Mouse (Mus musculus) frontal cortex, postnatal 36 days (tissue): ENCODE measurements at regions not wholly inside any gene's neighbourhood (a gene's known extent, or its start where the extent isn't known, plus 50 kb on each side); places are given as distances from the start of the nearest gene placed in this dataset.

Source experiments
- DNase-seq, 2 experiments: peaks; one replicate each; pipeline ENCODE4 v3.0.0; 2022; ENCODE audit warnings: low spot score in 2 of 2

DNA sequence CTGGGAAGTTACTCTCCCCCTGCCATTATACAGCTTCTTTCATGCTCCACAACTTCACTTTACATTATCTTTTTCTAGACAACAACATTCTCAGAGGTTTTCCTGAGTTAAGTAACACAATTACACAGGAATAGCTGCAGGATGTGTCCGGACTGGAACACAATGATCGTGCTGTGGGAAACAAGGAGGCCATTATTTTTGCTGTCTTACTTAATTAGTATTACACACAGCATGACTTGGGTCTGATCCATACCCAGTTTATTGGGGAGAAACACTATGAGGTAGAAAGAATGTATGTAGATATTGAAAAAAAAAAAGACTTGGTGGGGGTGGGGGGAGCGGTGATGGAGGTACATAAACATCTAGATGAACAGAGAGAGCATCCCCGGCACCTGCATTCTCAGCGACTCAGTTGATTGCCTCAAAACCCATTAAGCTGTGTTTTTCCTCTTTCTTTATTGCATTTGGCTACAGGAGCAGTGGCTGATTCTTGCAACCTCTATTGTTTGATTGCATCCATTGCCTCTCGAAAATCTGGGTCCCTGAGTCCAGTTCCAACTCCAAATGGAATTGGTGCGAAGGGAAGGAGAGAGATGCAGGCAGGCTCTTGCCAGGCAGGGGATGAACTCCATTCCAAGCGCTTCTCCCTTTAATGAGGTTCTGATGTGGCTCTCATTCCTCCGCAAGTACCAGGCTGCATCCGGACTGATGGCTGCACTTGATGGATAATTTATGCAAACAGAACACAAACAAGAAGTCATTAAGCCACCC is 529.8 kb downstream of the Slc4a3 start:
- DNase-seq: no peak

DNA sequence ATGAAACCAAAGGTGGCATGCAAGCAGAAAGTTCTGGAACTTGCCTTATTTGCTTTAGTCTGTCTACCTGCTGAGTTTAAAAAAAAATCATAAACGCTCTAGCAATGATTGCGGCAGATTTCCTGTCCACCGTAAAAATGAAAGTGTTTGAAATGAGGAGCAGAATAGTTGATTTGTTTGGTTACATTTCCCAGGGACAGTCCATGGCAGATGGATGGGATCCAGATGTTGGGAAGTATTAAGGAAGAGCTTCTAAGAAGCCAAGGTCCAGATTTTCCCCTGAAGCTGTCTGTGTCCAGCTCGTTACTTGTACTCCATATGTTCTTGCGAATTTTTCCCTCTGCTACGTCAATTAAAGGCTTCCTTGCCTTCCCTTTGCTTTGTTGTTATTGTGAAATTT is 534.2 kb downstream of the Slc4a3 start:
- DNase-seq: no peak

- DNase-seq: no peak
Measured at GRCm38 (mm10) chr1:76081700-76082099, 535.6 kb downstream of the Slc4a3 start.

DNA sequence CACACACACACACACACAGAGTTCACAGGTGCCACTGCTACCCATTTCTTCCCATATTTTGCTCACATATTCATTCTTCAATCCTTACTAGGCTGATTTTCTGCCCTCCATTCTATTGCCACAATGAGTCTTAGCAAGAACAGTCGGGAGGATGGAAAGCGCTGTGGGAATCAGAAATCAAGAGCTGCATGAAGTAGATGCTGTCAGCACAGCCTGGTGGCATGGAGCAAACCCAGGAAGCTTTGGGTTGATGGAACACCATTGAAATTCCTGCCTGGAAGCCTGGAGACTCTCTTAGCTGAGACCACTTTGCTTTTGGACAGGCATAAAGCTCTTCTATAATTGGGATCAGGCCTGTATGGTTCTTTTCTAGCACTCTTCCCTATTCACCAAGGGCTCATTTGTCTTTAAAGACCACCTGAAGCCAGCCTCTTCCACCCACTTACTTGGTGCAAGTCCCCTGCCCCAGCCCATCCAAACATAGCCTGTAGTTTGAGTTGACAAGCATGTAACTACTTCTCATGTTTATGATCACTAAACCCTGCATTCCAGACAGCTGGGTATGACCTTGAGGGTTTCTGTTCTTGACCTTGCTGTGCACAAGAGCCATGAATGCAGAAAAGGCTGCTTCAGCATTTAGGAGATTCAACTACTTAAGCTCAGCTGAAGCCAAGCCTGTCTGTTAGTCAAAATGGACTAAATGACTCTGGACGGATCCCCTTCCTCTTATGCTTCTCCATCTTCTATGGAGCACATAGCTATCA is 537.4 kb downstream of the Slc4a3 start:
- DNase-seq: no peak

GRCm38 (mm10) chr1:76091031-76091430 is 545.0 kb downstream of the Slc4a3 start:
- no peak for DNase-seq

GRCm38 (mm10) chr1:76113281-76113680 is 567.2 kb downstream of the Slc4a3 start:
- no peak for DNase-seq

- DNase-seq: no peak
Measured at GRCm38 (mm10) chr1:76120840-76121239, 574.8 kb downstream of the Slc4a3 start.

DNA sequence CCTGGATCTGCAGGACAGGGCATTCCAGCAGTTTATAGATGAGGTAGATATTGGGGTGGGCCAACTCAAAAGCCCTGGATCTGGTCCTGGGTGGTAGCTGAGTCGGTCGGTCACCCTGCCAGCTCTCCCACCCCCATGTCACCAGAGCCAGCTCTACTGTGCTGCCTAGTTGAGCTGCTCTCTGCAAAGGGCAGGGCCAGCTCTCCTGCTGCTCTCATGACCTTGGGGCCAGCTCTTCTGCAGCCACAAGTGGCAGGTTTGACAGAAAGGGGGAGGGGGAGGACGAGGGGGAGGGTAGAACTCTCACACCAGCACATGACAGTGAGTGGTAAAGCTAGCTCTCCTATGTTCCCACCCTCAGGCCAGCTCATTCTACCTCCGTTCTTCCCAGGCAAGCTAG is 584.3 kb downstream of the Slc4a3 start:
- no peak for DNase-seq

DNA sequence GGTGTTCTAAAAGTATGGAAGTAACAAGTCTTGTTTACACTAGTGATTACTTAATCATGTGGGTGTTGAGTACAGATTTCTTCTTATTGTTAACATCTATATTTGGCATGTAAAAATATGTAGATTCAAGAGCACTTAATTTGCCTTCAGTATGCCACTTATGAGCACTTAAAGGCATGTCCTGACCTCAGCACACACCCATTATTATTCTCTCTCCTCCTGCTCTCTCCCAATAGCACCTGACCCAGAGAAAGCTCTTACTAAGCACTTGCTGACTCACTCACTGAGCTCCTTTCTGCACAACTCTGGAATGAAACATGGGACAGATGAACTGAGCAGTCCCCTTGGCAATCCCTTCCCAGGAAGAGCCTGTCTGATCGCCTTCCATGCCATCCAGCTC is 590.7 kb downstream of the Slc4a3 start:
- DNase-seq: no peak

GRCm38 (mm10) chr1:76137701-76138100 is 591.6 kb downstream of the Slc4a3 start:
- no peak for DNase-seq

DNA sequence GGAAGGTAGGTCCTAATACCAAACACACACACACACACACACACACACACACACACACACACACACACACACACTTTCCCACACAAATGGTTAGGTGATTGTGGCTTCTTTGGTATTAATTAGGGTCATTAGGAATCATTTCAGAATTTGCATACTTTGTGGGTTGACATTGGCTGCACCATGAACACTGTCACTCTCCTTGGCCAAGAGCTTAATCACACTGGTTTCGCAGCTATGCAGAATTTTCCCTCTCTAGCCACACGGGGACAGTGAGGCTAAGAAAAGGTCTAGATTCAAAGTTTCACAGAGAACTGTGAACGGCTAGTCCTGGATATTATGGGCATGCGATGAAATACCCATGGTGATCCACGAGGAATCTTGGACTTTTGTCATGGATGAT is 597.5 kb downstream of the Slc4a3 start:
- DNase-seq: no peak

DNA sequence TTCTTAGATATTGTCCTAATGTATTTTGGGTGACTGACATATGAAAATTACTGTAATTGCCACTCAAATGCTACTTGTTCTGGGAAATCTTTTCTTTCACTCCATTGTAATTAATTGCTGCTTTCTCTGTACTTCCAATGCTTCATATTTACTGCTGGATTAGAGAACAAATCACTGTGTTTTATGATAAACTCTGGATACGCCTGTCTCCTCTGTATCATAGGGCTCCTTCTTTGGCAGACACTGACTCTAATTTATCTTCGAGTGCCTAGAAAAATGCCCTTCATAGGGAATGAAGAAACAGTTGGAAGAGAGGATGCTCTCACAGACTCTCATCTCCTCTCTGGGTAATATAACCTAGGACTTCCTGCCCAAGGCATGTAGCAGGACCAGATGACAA is 602.9 kb downstream of the Slc4a3 start:
- DNase-seq: no peak

- DNase-seq: no peak
Measured at GRCm38 (mm10) chr1:76156291-76156690, 610.2 kb downstream of the Slc4a3 start.

GRCm38 (mm10) chr1:76167486-76167885 is 621.4 kb downstream of the Slc4a3 start:
- no peak for DNase-seq

DNA sequence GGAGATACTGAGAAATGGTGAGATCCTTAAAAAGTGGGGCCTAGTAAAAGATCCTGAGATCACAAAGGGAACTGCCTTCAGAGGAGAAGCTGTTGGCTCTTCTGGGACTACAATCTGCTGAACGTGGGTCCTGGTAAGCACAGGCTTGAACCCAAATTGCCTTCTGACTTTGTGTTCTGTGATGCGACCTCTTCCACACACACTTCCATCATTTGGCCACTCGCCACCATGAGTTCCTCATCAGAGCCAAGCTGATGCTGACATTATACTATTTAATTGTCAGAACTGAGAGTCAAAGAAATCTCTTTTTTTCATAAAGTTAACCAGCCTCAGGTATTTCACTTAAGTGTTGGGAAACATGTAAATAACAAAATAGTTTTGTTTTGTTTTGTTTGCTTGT is 635.1 kb downstream of the Slc4a3 start:
- no peak for DNase-seq

- no peak for DNase-seq
Measured at GRCm38 (mm10) chr1:76194844-76195243, 648.8 kb downstream of the Slc4a3 start.

- DNase-seq: no peak
Measured at GRCm38 (mm10) chr1:76197651-76198050, 651.6 kb downstream of the Slc4a3 start.

DNA sequence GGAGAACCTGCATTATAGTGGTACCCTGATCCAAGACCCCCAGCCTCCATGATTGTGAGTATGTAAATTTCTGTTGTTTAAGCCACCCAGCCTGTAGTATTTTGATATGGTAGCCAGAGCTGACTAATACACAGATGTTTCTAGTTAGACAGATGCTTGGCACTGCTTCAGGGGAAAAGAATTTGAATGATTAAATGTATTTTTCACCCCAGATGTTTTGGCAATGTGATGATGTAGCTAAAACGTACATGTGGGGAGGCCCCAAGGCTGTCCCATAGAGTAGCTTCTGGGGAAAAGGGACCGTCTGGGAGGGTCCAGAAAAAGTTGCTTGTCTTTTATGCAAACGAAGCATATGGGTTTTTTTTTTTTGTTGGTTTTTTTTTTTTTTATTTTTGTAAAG is 654.8 kb downstream of the Slc4a3 start:
- no peak for DNase-seq

DNA sequence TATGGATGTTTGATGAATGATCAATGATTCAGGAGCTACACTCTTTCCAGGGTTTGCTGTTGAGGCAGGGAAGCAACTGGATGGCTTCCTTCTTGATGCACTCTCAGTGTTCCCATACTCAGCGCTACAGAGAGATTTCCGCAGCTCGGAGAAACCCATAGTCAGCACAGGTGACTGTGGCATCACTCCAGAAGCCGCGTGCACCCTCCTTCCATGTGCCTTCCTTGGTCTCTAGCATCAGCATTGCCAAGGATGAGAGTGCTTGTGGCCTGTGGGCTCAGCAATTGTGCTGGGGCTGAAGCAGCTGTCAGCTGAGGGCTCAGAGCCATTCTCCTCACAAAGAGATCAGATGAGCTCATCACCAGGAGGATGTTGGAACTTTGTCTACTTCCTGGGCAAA is 666.4 kb downstream of the Slc4a3 start:
- DNase-seq: no peak

DNA sequence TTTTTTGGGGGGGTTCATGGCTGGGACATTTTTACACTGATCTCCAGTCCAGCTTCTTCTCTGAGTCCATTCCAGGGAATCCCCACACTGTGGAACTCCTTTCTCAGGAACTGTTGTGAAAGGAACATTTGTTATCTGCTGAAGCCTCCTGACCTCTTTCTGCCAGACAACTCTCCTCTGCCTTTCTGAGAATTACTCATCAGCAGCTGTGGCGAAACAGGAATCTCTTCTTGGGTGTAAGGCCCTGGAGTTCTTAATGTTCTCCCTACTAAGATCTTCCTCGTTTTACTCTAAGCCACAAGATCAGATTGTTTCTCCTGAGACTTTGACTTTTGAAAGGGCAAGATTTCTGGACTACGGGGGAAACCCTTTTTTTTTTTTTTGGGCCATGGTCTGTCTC is 698.7 kb downstream of the Slc4a3 start:
- no peak for DNase-seq

- DNase-seq: peak in 1 of 2 experiments; percentile 13
Measured at GRCm38 (mm10) chr1:76246181-76246796, 700.2 kb downstream of the Slc4a3 start.

GRCm38 (mm10) chr1:76247126-76247525 is 701.1 kb downstream of the Slc4a3 start:
- no peak for DNase-seq

GRCm38 (mm10) chr1:76258217-76258616 is 712.2 kb downstream of the Slc4a3 start:
- no peak for DNase-seq
